Mouse (Mus musculus) lung, postnatal 14 days (tissue): ENCODE data around the gene Tdrd12.

Experiments
- DNase-seq: peaks from one replicate; pipeline ENCODE4 v3.0.0; 2021

The Tdrd12 gene

DNA sequence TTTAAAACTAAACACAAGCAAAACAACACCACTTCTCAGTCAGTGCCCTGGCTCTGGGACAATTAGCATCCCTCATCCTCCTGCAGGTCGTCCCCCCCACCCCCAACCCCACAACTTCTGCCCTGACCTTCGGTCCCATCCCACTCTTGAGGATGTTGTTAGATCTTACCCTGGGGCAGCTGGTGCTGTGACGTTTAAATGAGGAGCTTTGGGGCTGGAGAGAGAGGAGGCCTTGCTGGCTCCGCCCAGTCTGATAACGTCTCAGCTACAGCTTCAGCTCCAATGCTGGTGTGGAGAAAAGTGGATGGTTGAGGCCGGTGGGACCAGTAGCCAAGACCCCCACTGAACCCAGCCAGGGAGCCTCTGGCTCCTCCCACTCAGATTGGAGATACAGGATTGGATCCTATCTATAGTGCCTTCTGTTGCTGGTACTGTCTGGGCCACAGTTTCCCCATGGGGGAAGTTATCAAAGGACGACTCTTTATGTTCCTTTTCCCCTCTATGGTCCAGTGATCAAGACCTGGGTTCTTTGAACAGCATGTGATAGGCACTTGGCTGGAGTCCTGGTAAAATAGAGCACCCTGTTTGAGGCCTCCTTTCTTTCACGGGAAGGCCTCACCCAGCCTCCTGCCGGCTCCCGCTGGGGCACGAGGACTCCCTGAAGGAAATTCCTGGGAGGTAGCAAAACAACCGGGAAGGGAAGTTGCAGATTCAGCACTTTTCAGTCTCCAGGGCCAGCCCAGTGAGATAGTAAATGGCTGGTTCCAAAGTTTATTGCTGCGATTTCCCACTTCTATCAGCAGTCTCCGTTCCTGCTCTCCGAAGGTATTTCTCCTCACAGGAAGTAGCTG is 89.3 kb downstream of the Tdrd12 start, which contains the start of gene Slc7a9:
Gene Slc7a9 (plus strand): TSS at position 801 of the 851 bp plus-strand sequence.
- DNase-seq = no peak

DNA sequence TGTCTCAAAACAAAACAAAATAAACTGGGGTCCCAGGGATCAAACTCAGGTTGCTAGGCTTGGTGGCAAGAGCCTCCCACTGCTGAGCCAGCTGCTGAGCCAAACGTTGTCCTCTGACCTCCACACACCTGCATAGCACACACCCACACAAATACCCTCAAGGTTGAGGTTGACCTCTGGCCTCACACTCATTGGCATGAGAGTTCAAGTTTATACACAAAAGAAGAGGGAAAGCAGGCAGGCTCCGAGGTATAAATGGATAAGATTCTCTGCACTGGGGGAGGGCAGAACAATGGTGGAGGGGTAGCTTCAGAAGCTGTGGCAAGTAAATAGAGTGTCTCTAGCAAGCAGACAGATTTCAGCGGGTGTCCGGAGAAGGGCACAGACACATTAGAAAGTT is 90.0 kb downstream of the Tdrd12 start:
- DNase-seq = no peak

DNA sequence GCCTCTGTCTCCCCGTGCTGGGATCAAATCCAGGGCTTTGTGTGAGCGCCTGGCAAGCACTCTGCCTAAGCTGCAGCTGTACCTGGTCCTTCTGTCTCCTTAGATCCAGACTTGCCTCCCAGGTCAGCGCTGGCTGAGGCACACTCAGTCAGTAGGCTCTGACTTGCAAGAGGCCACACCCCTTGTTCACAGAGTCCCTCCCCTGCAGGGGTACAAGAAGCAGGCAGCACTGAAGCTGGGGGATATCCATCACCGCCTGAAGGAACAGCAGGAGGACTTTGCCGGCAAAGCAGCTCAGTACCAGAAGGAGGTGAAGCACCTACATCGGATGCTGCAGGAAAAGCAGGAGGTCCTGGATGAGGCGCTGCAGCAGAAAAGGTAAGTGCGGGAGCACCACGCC is 102.3 kb downstream of the Tdrd12 start:
- no peak for DNase-seq

DNA sequence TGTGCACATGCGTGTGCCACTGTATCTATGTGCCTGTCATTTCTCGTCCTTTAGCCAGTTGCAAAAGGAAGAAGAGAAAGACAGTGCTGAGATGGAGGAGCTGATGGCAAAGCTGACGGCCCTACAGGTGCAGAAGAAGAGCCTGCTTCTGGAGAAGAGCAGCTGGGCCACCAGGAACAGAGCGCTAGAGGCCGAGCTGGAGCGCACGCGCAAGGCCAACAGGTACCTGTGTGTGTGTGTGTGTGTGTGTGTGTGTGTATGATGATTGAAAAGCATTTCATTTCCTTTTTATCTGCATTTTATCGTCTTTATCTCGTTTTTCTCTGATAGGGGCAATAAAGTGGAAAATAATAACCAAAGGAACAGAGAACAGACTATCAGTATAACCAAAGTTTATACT is 109.4 kb downstream of the Tdrd12 start:
- DNase-seq = no peak

DNA sequence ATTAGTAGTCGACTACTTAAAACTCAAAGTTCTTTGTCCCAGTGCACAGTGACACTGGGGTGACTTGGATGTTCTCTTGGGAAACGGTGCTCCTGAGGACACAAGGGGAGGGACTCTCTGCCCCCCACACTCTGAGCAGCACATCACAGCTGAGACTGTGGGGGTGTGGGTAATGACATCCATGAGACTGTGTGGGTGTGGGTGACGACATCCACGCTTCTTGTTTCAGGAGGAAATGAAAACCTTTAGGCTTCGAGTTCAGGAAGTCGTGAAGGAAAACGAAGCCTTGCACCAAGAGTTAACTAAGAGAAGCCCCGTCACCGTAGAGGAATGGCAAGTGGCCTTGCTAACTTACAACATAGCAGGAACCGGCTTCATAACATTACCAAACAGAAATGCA is 114.5 kb downstream of the Tdrd12 start:
- no peak for DNase-seq
